In the genomic region with DNA sequence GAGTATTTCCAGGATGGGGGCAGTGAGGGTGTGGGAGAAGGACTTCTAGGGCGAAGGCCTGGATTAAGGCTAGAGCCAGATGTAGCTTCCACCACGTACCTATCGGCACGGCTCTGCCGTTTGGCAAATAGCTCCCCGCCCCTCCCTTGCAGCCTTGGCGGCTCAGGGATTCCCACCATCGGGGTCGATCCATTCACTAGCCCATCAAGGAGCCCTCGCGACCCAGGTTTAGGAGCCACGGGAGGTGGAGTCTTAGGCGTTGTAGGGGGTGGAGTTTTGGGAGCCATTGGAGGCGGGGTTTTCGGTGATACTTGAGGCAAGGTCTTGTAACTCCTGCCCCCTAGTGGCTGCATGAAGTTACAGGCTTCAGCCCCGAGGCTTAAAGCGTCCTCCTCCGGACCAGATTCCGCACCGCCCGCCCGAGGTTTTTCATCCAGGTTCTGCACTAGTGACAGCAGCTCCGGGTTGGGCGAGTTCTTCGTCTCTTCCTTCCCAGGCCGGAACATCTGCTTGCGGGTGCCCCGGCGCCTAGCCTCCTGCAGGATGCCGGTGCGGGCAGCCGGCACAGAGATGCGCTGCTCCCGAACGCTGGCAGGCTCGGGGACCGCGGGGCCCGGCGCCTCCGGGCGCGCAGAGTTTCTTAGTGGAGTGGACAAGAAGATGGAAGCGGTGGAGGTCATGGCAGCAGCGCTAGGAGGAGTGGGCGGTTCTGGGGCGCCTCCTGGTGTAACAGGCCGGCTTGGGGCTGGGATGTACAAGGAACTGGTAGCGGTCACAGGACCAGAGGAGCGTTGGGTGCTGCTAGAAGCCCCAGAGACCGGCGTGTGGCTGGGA, we compare ENCODE assay signal across 8 mouse cellular contexts. TPM values are rescaled to one million over a fixed set of nuclear protein-coding genes. Genes with fewer than 3 reads are reported as not detected.
DNase-seq lines count a peak whose midpoint lies in the region; ATAC-seq and TF ChIP-seq lines count a peak whose summit lies in the region.

No protein-coding gene starts in this region.

- peak; percentile 79 for TF ChIP-seq POLR2A in cortical plate, adult 2 months (IDR thresholded peaks at IDR 0.05; ENCODE audit: extremely low read depth, insufficient read depth, low read length)

- peak overlapping the region; percentile 58 for H3K27ac ChIP-seq in cortical plate, adult 2 months (ENCODE audit: insufficient read depth, low read length)

- TF ChIP-seq CTCF in cortical plate, adult 2 months (IDR thresholded peaks at IDR 0.05; ENCODE audit: extremely low read depth, insufficient read depth, low read length) = peak; percentile 81

- no peaks in the 10 kb centered on the region for H3K4me1 ChIP-seq in cortical plate, adult 2 months (ENCODE audit: control insufficient read depth, insufficient read depth, low read length)

- DNase-seq in gastrocnemius, adult 8-10 months (ENCODE audit: low spot score in 2 of 2) = peak; percentile 92 to 94
- DNase-seq in induced T-regulatory cell, adult 2 months (ENCODE audit: low read depth) = peak; percentile 99
- DNase-seq in left cerebral cortex, adult 9 months (ENCODE audit: low spot score in 2 of 2) = peak; percentile 90 to 97
- peak; percentile 90 for DNase-seq in right cerebral cortex, postnatal 14 days
- DNase-seq in urinary bladder, postnatal 36 days (ENCODE audit: low spot score in 2 of 2) = peak; percentile 89 to 92

- ATAC-seq in activated CD4-positive, CD25-positive, alpha-beta regulatory T cell, adult 4 months = peak; percentile 93
- ATAC-seq in megakaryocyte progenitor cell, adult 5-6 weeks (replicated peaks; ENCODE audit: poor library complexity) = peak; percentile 98

- peak overlapping the region; percentile 41 for H3K4me3 ChIP-seq in cortical plate, adult 2 months (ENCODE audit: insufficient read depth, low read length)

RNA-seq across cellular contexts. Expression of gene Myoz1, which starts 4.7 kb away (rescaled TPM):
- polyA plus RNA-seq in activated CD4-positive, CD25-positive, alpha-beta regulatory T cell, adult 4 months (2017; shearing (Covaris generic)) = not detected
- polyA plus RNA-seq in cortical plate, adult 2 months (2012; rRNA removed) = not detected in 2 replicates
- total RNA-seq in gastrocnemius, adult 8-10 months (2022) = 1,000 to 10,000 TPM; 3,090 to 3,449 (median 3,228) TPM
- total RNA-seq in megakaryocyte progenitor cell, adult 5-6 weeks (2015) = not detected in 2 replicates
- total RNA-seq in megakaryocyte progenitor cell, adult 5-6 weeks (2017) = 0.68 TPM in 1 of 2 replicates, not detected in the other

RNA-seq across cellular contexts. Expression of gene Synpo2l, which starts 7.1 kb away (rescaled TPM):
- polyA plus RNA-seq in activated CD4-positive, CD25-positive, alpha-beta regulatory T cell, adult 4 months (2017; shearing (Covaris generic)) = not detected
- polyA plus RNA-seq in cortical plate, adult 2 months (2012; rRNA removed) = 0.11 and 0.19 TPM in 2 replicates
- total RNA-seq in gastrocnemius, adult 8-10 months (2022) = 100 to 1,000 TPM; 153 to 168 (median 158) TPM
- total RNA-seq in megakaryocyte progenitor cell, adult 5-6 weeks (2015) = 0.10 TPM in 1 of 2 replicates, not detected in the other
- total RNA-seq in megakaryocyte progenitor cell, adult 5-6 weeks (2017) = 0.20 TPM in 1 of 2 replicates, not detected in the other

RNA-seq across cellular contexts. Expression of gene Sec24c, which starts 13.1 kb away (rescaled TPM):
- polyA plus RNA-seq in activated CD4-positive, CD25-positive, alpha-beta regulatory T cell, adult 4 months (2017; shearing (Covaris generic)) = 10 to 100 TPM; 94.7 to 97.5 TPM
- polyA plus RNA-seq in cortical plate, adult 2 months (2012; rRNA removed) = 77.2 and 79.3 TPM in 2 replicates
- total RNA-seq in gastrocnemius, adult 8-10 months (2022) = 10 to 100 TPM; 64.6 to 79.3 (median 71.4) TPM
- total RNA-seq in megakaryocyte progenitor cell, adult 5-6 weeks (2015) = 40.1 and 40.5 TPM in 2 replicates
- 88.7 and 97.9 TPM in 2 replicates for total RNA-seq in megakaryocyte progenitor cell, adult 5-6 weeks (2017)

RNA-seq across cellular contexts. Expression of gene Usp54, which starts 20.2 kb away (rescaled TPM):
- 1 to 10 TPM; 1.6 to 2.2 TPM for polyA plus RNA-seq in activated CD4-positive, CD25-positive, alpha-beta regulatory T cell, adult 4 months (2017; shearing (Covaris generic))
- 47.8 and 49.8 TPM in 2 replicates for polyA plus RNA-seq in cortical plate, adult 2 months (2012; rRNA removed)
- total RNA-seq in gastrocnemius, adult 8-10 months (2022) = 1 to 10 TPM; 2.4 to 6.4 (median 3.8) TPM
- 5.3 and 7.0 TPM in 2 replicates for total RNA-seq in megakaryocyte progenitor cell, adult 5-6 weeks (2015)
- 3.2 and 6.5 TPM in 2 replicates for total RNA-seq in megakaryocyte progenitor cell, adult 5-6 weeks (2017)

RNA-seq across cellular contexts. Expression of gene Fut11, which starts 33.7 kb away (rescaled TPM):
- polyA plus RNA-seq in activated CD4-positive, CD25-positive, alpha-beta regulatory T cell, adult 4 months (2017; shearing (Covaris generic)) = 1 to 10 TPM; 5.6 to 6.6 TPM
- polyA plus RNA-seq in cortical plate, adult 2 months (2012; rRNA removed) = 14.9 and 16.3 TPM in 2 replicates
- 1 to 10 TPM; 1.3 to 2.0 (median 1.5) TPM for total RNA-seq in gastrocnemius, adult 8-10 months (2022)
- 14.3 and 15.3 TPM in 2 replicates for total RNA-seq in megakaryocyte progenitor cell, adult 5-6 weeks (2015)
- 5.3 and 5.7 TPM in 2 replicates for total RNA-seq in megakaryocyte progenitor cell, adult 5-6 weeks (2017)

Comparison
In these comparisons a context has a peak if more than half of its experiments do, and no peak if none do; other contexts are left out.
1. Peak in every context shown above with its lines: DNase-seq, ATAC-seq, H3K4me3 ChIP-seq and H3K27ac ChIP-seq.
2. RNA of gene Myoz1, which starts 4.7 kb away (total RNA-seq): 3,090 to 3,449 TPM in gastrocnemius, adult 8-10 months; 0.68 TPM in megakaryocyte progenitor cell, adult 5-6 weeks; every median in the first group is over 1,000 times any median in the second.
3. RNA of gene Synpo2l, which starts 7.1 kb away (total RNA-seq): 153 to 168 TPM in gastrocnemius, adult 8-10 months; 0.10 to 0.20 TPM in megakaryocyte progenitor cell, adult 5-6 weeks; every median in the first group is over 100 times any median in the second.